Mouse (Mus musculus): ENCODE measurements around the gene Fbxo11.

DNA sequence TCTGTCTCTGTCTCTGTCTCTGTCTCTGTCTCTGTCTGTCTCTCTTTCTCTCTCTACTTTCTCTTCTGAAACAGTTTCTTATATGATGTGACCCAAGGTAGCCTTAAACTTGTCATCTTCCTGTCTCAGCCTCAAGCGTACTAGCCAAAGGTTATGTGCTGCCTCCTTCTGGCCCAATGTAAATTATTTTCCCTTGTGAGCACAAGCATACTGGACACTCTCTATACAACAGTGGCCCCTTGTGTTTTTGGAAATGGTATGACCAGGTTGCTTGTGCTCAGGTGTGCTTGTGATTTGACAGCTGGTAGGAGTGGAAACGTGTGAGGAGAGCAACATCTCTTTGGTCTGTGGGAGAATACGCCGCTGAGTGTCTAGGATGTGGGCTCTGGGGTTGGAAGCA, 42.6 kb upstream of the Fbxo11 start:
- peak; percentile 43 for TF ChIP-seq CTCF (IDR thresholded peaks at IDR 0.05; ENCODE audit: low read depth)
- TF ChIP-seq EP300 (IDR thresholded peaks at IDR 0.05; ENCODE audit: low read depth) = no peak
